Mouse (Mus musculus) heart, postnatal 0 days (tissue): ENCODE measurements at regions not wholly inside any gene's neighbourhood (a gene's known extent, or its start where the extent isn't known, plus 50 kb on each side); places are given as distances from the start of the nearest gene placed in this dataset.

ENCODE experiments used
- CTCF ChIP-seq: IDR thresholded peaks from 2 replicates; pipeline ENCODE4 v1.5.1; 2016; ENCODE audit warnings: antibody characterized with exemption, control low read depth, low read depth
- EP300 ChIP-seq: IDR thresholded peaks from 2 replicates; pipeline ENCODE4 v1.6.1; 2016; ENCODE audit warnings: antibody characterized with exemption, low read depth

DNA sequence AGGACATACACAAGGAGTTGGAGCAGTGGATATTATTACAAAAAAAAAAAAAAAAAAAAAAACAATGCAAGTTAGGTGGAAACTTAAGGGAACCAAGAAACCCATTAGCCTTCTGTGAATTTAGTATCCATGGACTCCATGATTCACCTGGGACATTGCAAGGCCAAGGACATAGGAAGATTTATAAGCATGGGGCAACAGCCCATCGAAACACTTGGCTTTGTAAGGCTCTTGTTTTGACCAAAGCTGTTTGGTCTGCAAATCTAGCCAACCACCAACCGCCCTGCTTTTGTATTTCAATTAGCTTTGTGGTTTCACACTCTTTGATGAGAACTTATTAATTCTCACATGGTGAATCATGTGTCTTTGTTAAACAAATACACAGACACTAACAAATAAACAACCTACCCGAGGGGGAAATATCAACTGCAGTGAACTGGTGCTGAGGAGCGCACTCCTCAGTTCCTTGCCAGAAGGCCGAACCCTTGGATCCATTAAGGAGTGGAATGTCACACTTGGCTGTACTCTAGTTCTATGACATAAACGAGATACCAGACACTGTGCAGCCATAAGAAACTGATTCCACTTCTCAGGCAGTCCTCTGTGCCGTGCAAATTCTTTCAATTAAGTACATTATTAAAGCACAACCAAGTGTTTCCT is 529.7 kb downstream of the Tmem38b start:
- TF ChIP-seq CTCF: no peak
- TF ChIP-seq EP300: no peak
